In genomic region chr5:120497071-120497470, GRCm38 (mm10) we compare ENCODE assay signal across 36 mouse cellular contexts. TPM values are rescaled to one million over a fixed set of nuclear protein-coding genes. Genes with fewer than 3 reads are reported as not detected.
"Had no signal": no experiment of that assay in that cellular context is flagged by ENCODE, and none has a peak within 500 bp of the region (broad histone marks: within the 10 kb centered on the region; RNA-seq: fewer than 3 reads in every experiment).

No protein-coding gene starts in this region.

- DNase-seq: gastrocnemius, postnatal 14 days; gastrocnemius, postnatal 36 days; heart, adult 11 months; heart, adult 2 months; heart, postnatal 14 days; heart, postnatal 36 days; kidney, adult 11 months; kidney, adult 2 months; kidney, adult 9 months; kidney, postnatal 14 days; kidney, postnatal 36 days; layer of hippocampus, adult 9-11 months; layer of hippocampus, postnatal 36 days; liver; liver, embryonic 13.5 days had no signal

- H3K27me3 ChIP-seq: heart, embryonic 13.5 days; heart, embryonic 15.5 days; hindbrain, embryonic 13.5 days; hindbrain, embryonic 15.5 days; kidney, embryonic 15.5 days; limb, embryonic 12.5 days; liver, embryonic 13.5 days; liver, embryonic 15.5 days had no signal

- H3K9me3 ChIP-seq: heart, embryonic 13.5 days; heart, embryonic 15.5 days; hindbrain, embryonic 13.5 days; hindbrain, embryonic 15.5 days; kidney, embryonic 15.5 days; limb, embryonic 10.5 days; limb, embryonic 12.5 days; liver, embryonic 13.5 days; liver, embryonic 15.5 days had no signal

- H3K36me3 ChIP-seq: hindbrain, embryonic 15.5 days had no signal

- H3K27ac ChIP-seq: heart, adult 2 months; heart, embryonic 13.5 days; heart, embryonic 15.5 days; hindbrain, embryonic 13.5 days; hindbrain, embryonic 15.5 days; hindbrain, postnatal 0 days; kidney, embryonic 15.5 days; kidney, postnatal 0 days; left cerebral cortex, adult 2 months; limb, embryonic 10.5 days; limb, embryonic 12.5 days; liver, embryonic 13.5 days; liver, embryonic 15.5 days had no signal

- H3K9ac ChIP-seq: heart, embryonic 13.5 days; heart, embryonic 15.5 days; hindbrain, embryonic 13.5 days; hindbrain, embryonic 15.5 days; kidney, embryonic 15.5 days; limb, embryonic 12.5 days; liver, embryonic 13.5 days; liver, embryonic 15.5 days had no signal

- H3K4me3 ChIP-seq: heart, adult 2 months; heart, embryonic 13.5 days; heart, embryonic 15.5 days; hindbrain, embryonic 13.5 days; hindbrain, embryonic 15.5 days; kidney, embryonic 15.5 days; left cerebral cortex, adult 2 months; limb, embryonic 10.5 days; limb, embryonic 12.5 days; liver, embryonic 13.5 days; liver, embryonic 15.5 days had no signal

RNA-seq across cellular contexts. Expression of gene Sds, which starts 20.7 kb away (rescaled TPM):
- total RNA-seq: gastrocnemius, postnatal 14 days; heart, postnatal 14 days; hematopoietic stem cell, adult 5-6 weeks; hindbrain, postnatal 0 days; layer of hippocampus, postnatal 14 days; layer of hippocampus, postnatal 36 days; left cerebral cortex, postnatal 14 days; left cerebral cortex, postnatal 36 days had no signal
- polyA plus RNA-seq: gonadal fat pad, adult 2 months; heart, embryonic 11.5 days; heart, embryonic 13.5 days; heart, embryonic 15.5 days; heart, postnatal 0 days; hindbrain, embryonic 11.5 days; hindbrain, embryonic 13.5 days; hindbrain, embryonic 15.5 days; intestine, embryonic 14.5 days; kidney, adult 2 months; kidney, embryonic 15.5 days; kidney, postnatal 0 days; large intestine, adult 2 months; limb, embryonic 10.5 days; limb, embryonic 12.5 days; liver, embryonic 13.5 days had no signal
